Mouse (Mus musculus) spleen, adult 18-20 months (tissue): ENCODE data around the gene Taco1.
"Not testable (repeated sequence)": the region's sequence is repeated elsewhere in the genome, so short reads cannot be mapped to it uniquely, and the experiment has no call there.

ENCODE experiments used
- DNase-seq, 2 experiments: peaks; one replicate each; pipeline ENCODE4 v3.0.0; 2022; ENCODE audit warnings: mixed read lengths in 2 of 2

Taco1 gene

DNA sequence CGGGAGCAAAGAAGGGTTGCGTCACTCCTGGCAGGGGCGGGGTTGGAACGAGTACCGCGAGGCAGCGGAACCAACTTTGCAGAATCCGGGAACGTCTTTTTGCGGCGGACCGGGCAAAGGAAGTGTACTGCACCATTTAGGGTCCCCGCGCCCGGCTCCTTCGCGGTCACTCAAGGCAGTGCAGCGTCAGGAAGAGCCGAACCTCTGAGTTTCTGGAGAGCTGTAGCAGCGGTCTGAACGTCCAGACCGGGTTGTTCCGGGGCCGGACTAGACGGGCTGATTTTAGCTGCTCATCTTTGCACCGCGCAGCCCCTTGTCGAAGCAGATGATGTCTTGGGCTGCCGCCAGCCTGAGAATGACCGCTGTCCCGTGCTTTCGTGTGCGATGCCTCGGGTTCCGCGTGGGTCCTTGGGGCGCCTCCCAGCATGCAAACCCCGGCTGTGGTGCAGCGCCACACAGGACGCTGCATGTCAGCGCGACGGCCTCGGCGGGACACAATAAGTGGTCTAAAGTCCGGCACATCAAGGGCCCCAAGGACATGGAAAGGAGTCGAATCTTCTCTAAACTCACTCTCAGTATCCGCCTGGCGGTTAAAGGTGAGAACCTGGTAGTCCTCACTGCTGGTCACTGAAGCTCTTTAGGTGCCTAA lies at the start of gene Taco1:
Taco1 (plus strand) TSS at position 139 of the 649 bp plus-strand sequence.
- peak; percentile 80 to 90 for DNase-seq

DNA sequence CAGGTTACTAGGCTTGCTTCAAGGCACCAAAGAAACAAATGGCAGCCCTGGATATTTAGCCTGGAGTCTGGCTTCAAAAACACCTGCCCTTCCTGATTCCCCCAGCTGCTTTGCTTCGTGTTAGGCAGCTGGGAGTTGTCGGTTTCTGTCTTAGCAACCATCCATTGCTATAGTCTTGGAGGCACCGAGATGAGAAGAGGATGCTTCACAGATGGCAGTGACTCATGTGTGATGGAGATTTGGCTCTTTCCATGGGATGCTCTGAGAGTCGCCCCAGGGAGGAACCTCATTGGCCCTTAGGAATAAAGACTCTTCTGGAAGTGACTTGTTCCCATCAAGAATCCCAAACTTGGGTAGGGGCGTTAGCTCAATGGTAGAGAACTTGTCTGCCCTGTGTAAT lies 49.4 kb upstream of the Taco1 start:
- DNase-seq, result no peak

DNA sequence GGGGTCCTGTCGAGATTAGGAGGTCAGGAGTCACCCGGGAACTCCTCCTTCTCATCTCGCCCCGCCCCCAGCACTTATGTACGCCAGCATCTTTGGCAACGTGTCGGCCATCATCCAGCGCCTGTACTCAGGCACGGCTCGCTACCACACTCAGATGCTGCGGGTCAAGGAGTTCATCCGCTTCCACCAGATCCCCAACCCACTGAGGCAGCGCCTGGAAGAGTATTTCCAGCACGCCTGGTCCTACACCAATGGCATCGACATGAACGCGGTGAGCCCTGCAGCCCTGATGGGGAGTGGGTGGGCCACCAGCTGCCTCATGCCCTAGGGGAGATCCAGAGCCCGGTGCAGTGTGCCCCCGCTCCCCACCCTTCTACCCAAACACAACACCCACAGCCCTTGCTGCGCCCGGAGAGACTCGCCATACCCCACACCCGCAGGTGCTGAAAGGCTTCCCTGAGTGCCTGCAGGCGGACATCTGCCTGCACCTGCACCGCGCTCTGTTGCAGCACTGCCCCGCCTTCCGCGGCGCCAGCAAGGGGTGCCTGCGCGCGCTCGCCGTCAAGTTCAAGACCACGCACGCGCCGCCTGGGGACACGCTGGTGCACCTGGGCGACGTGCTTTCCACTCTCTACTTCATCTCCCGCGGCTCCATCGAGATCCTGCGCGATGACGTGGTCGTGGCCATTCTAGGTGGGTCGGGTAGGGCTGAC lies 45.7 kb upstream of the Taco1 start:
- DNase-seq, result no peak

DNA sequence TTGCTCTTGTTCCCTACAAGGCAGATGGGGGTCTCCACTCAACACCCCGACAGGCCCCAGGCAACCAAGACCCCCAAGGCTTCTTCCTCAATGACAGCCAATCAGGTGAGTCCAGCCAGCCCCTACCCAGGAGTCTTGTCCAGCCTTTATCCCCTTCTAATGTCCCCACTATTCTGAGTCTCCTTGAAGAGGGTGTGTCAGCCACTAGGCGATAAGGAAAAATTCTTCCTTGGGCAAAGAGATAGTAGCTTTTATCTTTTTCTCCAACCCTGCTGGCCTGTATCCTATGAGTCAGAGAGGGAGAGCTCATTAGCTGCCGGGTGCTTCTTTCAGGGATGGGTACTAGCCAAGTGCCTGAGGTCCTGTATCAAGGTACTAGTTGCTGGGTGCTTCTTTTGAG lies 40.1 kb upstream of the Taco1 start:
- no peak for DNase-seq

DNA sequence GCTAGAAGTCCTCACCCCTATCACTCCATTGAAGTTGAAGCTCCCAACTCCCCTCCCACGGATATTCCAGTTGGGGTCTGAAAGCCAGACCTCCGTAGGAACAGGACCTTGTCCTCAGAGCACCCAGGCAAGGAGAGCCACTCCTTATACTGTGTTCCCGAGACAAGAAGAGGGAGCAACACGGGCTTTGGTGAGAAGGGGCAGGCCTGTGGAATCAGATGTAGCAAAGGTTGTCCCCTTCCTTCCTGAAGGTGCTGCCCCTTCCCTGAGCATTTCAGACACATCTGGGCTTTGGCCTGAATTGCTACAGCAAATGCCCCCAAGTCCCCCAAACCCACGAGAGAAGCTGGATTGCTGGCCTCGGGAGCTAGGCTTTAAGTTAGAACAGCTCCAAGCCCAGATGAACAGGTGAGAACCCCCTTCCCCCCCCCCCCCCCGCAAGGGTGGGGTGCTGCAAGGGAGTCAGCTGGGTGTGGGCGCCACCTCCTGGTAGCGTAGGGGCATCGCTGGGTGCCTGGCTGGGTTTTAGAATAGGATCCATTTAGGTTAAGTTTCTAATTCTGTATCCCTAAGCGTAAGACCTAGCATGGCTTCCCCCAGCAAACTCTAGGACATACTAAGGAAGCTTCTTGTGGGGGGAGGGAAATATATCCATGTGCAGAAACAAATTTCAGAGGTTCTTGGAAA lies 39.3 kb upstream of the Taco1 start:
- DNase-seq, result peak; percentile 40 to 67

DNA sequence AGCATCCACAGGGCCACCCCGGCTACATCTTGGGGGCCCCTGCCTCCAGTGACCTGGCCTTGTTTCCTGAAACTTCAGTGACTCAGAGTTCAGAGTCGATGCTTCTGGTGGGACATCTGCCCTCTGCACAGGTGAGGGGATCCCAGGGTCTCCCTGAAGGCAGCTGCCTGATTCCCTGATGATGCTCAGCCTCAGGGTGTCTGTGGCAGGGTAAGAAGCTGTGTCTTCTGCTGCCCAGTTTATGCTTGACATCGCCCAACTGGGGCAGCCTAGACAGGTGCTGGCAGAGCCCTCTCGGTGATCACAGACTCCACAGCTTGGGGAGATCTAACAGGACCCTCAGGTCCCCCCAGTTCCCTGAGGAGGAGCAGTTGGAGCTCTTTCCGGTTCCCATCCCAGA lies 38.3 kb upstream of the Taco1 start:
- DNase-seq, result no peak

DNA sequence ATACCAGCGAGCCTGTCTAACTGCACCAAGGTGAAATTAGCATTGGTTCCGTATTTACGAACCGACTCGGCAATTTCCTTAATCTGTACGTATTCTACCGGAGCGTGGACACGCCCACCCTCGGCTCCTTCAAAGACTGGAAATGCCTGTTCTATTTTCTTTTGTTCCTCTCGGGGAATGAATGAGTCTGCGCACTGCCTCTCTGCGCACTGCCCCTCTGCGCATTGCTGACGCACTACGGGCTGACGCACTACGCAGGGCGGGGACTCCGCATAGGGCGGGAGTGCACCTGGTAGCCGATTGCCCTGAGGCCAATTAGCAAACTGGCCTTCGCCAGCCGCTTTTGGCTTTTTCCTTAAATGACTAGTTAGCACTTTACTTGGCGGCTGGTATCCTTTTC lies 33.8 kb upstream of the Taco1 start:
- DNase-seq, result not testable (repeated sequence)

DNA sequence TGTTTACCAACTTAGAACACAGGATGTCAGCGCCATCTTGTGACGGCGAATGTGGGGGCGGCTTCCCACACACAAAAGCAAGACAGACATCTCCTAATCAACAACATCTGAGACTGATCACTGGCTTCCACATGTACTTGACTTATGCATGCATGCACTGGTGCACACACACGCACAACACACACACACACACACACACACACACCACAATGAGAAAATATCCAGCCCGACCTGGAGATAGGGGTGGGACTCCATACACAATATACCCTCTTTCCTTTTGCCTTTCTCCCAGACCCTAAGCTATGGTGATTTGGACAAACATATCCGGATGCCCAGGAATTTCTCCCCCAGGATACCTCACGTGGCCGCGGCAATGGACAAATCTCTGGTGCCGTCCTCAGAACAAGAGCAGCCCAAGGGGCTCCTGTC lies 32.4 kb upstream of the Taco1 start:
- peak; percentile 30 to 43 for DNase-seq

DNA sequence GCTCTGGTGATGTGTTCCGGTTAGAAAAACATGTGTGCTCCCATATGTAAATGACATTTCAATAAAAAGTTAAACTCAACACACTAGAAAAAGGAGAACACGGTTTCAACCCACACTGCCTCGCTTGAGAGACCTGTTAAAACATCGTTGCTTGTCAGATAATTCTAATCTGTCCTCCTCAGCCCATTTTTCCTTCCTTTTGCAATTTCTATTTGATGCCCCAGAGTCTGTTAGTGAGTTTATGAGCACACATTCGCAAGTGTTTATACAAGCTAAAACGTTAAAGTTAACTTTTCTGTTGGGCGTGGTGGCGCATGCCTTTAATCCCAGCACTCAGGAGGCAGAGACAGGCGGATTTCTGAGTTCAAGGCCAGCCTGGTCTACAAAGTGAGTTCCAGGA lies 30.9 kb upstream of the Taco1 start:
- DNase-seq, result no peak

DNA sequence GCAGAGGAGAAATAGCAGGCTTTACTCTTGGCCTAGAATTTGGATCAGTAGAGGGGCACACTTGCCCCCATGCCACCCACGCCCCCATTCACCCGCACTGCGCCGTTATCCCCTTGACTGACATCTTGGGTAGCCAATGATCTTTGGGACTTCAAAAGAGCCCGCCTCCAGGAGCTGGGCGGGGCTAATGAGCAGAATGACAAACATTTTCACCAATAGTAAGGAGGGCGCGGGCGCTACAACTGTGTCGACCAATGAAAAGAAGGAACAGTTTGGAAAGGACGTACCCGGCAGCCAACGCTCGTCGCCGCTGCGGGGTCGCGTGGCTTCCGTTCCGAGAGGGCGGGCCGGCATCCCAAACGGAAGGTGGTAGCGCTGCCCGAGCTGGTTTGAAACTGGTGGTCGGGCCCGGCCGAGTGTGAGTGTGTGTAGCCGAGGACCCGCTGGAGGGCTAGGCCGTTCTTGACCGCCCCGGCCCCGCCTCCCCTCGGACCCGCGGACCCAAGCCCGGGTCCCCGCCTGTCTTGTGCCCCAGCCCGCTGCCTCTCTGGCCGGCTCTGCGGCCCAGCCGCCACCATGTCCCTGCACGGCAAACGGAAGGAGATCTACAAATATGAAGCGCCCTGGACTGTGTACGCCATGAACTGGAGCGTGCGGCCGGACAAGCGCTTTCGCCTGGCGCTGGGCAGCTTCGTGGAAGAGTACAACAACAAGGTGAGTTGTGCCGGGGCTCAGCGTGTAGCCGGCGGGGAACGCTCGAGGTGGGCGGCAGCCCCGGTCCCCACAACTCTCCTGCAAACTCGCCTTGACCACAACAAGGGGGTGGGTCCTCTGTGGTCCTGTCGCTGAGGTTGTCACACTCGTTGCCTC lies 29.1 kb upstream of the Taco1 start, which contains the start of gene Dcaf7:
Dcaf7 (plus strand) TSS at position 325 of the 870 bp plus-strand sequence.
- peak; percentile 95 to 99 for DNase-seq

DNA sequence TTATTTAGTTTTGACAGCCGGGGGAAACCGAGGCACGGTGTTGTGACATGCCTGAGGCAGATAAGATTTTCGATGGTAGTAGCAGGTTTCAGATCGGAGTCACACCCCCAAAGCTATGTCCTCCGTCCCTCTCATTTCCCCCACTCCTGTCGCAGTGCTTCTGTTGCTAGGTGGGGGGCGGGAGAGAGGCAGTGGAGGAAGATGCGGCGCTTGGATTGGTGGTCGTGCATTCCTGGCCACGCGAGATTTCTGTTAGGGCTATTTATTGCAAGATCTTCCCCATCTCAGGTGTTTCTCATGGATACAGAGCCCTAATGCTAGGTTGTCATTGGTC lies 28.5 kb upstream of the Taco1 start:
- no peak for DNase-seq

DNA sequence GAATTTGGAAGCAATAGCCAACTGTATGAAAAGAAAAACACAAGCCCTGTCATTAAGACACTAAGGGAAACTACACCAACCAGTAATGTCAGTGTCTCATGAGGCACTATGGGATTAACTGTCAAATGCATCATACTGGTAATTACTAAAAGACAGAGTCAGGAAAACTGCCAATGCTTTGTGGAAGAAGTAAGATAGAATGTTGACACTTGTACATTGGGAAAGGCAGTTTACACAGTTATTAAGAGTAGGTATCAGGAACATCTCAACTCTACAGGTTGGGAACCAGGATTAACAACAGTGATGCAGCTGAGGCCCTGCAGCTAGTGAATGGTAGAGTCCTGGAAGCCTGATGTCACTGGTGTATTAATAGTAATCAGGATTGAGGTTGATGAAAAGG lies 21.5 kb upstream of the Taco1 start:
- no peak for DNase-seq

DNA sequence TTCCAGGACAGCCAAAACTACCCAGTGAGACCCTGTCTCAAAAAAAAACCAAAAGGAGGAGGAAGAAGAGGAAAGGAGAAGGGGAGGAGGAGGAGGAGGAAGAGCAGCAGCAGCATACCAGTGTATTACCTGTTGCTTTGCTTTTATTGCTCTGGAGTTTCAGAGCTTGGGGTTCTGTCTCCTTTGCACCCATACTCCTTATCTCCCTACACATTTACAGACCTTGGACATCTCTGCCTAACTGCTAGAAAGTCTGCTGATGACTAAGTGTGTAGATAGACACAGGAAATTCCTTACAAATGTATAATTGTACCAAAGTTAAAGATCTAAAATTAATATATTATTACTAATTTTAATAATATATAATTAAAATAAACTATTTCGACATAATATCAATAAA lies 20.6 kb upstream of the Taco1 start:
- no peak for DNase-seq

DNA sequence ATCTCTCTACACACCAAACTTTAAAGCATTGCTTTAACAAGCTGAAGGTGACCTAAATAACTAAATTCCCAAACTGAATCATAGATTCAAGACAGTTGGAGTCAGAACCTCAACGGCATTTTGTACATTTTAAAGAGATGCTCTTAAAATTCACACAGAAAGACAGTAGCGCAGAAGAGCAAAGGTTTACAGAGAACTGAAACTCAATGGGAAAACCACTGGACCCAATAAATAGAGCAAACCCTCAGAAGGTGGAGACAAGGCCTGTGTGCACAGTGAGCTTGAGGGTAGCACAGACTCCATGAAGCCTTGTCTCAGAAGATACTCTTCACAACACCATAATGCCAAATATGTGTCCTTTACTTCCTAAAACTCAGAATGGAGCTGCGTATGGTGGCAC lies 20.1 kb upstream of the Taco1 start:
- no peak for DNase-seq

DNA sequence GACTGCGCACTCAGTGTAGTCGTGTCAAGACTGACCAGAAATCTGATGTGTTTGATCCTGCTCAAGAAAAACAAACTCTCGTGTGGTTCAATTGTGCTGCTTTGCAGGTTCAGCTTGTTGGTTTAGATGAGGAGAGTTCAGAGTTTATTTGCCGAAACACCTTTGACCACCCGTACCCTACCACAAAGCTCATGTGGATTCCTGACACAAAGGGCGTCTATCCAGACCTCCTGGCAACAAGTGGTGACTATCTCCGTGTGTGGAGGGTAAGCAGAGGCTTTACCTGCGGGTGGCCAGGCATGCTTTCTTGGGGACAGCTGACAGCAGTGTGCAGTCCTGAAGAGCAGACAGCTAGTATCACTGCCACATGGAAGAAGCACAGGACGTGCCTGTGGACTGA lies 19.3 kb upstream of the Taco1 start:
- DNase-seq, result no peak

DNA sequence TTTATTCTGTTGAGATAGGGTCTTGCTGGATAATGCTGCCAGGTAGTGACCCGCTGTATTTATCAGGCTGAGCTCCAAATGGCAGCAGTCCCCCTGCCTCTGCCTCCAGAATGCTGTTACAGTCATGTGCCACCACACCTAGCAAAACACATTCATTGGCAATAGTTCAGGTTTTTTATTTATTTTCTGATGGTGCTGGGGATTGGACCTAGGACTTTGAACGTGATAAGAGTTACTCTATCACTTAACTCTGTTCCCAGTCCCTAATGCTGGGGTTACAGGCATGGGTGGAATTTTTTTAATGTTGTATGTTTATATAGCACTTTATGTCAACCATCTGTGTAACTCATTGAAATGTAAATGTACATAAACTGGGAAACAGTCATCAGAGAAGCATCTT lies 11.9 kb upstream of the Taco1 start:
- DNase-seq, result no peak

DNA sequence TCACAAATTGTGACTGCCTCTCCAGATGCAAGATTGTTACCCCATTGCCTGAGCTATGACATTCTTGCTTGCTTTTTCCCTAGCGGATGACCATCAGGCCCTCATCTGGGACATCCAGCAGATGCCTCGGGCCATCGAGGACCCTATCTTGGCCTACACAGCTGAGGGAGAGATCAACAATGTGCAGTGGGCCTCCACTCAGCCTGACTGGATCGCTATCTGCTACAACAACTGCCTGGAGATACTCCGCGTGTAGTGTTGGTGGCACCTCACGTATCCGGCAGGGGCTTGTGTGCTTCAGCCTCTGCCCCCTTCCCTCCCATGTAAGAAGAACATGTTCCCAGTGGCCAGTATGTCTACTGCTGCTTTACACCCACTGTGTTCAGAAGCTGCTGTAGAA lies 11.3 kb upstream of the Taco1 start:
- no peak for DNase-seq

DNA sequence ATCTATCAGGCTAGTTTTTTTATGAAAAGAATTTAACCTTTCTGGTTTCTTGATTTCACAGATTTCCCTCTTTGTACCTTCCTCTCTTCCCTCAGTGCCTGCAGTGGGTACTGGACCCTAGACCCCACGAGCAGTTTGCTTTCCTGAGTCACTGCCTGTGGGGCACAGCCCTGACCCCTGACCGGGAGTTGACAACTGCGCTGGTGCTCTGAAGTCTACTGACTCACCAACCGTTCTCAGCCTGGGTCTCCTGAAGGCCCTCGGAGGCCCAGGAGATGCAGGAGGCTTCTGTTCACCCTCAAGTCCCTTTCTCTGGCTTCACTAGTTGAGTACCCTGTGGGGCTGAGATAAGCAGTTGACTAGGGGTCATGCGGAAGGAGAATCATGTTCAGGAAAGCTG lies 10.5 kb upstream of the Taco1 start:
- DNase-seq, result no peak

DNA sequence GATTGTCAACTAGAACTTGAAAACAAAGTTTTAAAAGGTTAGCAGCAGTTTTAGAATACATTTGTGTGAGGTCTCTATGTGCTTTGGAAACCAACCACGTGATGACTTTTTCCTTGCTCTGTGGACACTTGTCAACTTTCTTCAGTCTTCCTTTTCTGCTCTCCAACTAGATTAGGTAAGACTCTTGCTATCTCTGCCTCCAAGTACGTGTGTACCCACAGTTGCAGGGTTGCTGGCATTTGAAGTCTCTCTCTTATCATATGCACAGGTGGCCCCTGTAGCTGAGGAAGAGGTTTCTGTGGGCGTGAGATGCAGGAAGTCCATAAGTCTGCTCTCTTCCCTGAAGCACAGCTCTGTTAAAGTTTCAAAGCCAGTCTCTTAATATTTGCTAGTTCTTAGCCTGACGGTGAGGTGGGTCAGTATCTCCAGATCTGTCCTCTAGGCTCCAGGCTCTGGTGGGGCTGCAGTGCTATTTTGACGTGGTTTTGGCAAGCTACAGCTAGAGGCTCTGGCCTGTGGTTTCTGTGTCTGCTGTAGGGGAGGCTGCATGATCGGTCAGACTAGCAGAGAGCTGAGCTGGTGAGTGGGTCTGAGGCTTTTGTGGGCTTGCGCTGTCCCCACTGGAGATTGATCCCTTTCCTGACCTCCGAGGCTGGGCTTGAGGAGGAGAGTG lies 8.9 kb upstream of the Taco1 start:
- no peak for DNase-seq

DNA sequence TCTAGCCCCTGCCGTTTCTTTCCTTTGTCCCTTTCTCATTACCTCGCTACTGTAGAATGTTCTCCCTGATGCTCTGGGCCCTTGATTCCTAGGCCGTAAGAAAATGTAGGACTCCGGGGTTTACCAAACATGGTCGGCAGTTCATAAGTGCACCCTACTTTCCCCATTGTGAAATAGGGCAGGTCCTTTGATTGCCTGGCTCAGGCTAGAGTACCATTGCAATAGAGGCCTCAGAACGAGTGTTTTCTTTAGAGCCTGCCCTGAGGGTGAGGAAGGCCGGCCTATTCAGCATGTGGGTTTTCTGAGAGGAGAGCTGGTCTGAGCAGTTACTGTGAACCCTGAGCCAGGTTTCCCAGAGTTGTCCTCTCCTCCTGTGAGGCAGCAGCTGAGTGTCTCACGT lies 7.8 kb upstream of the Taco1 start:
- no peak for DNase-seq

DNA sequence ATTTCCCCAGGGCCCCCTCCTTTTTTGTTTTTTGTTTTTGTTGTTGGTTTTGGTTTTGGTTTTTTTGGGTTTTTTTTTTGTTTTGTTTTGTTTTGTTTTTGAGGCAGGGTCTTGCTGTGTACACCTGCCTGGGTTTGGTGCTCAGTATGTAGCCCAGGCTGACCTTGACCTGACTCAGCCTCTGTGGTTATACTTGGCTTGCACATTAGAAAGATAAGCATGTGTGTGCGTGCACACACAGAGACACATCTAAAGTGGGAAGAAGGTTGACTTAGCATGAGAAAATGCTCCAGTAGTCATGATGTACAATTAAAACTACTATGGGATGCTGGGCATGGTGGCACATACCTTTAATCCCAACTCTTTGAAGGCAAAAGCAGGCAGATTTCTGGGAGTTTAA lies 5.3 kb upstream of the Taco1 start:
- no peak for DNase-seq

DNA sequence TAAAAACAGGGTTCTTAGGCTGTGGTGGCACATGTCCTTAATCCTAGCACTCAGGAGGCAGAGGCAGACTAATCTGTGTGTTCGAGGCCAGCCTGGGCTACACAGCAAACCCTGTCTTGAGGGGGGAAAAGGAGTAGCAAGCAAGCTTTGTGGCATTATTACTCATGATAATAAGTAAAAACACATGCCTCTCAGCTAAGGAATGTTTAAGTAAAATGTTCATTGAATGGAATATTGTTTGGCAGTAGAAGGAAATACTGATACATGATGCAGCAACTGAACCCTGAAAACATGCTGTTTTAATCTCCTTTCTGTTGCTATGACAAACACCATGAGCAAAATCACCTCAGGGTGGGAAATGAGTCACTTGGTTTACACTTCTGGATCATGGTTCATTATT lies 4.5 kb upstream of the Taco1 start:
- no peak for DNase-seq

DNA sequence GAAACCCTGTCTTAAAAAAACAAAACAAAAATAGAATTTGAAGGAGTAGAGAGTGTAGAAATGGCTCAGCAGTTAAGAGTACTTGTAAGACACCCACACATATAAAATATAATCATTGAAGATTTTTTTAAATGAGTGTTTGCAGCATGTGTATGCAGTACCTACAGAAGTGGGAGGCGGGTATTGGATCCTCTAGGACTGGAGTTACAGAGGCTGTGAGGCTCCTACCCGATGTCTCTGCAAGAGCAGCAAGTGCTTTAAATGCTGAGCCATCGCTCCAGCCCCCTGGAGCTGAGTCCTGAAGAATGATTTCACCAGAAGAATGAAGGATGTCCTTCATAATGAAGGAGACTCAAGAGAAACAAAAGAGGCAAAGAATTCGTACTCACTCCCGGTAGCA lies 2.1 kb upstream of the Taco1 start:
- no peak for DNase-seq
